Mouse (Mus musculus): ENCODE results near the gene Gm5431.

GRCm38 (mm10) chr11:48871817-48872541 is 30.0 kb downstream of the Gm5431 start:
- no peak for TF ChIP-seq EP300 (IDR thresholded peaks at IDR 0.05; ENCODE audit: insufficient read depth, low read depth, low read length)
- TF ChIP-seq CTCF (IDR thresholded peaks at IDR 0.05; ENCODE audit: low read depth, low read length), result no peak
- TF ChIP-seq POLR2A (IDR thresholded peaks at IDR 0.05; ENCODE audit: insufficient read depth, low read length), result no peak

Measured in ES-Bruce4 (cell line).